Mouse (Mus musculus) cortical plate, adult 2 months (tissue): ENCODE measurements around the gene Nup35.

ENCODE experiments used
- CTCF ChIP-seq: fragments of 200-500 bp; IDR thresholded peaks from 2 replicates; pipeline ENCODE4 v1.5.1; 2011; ENCODE audit warnings: mild to moderate bottlenecking, control low read depth, low read length; ENCODE audit not compliant: insufficient read depth; ENCODE audit errors: extremely low read depth
- POLR2A ChIP-seq: fragments of 200-500 bp; IDR thresholded peaks from 2 replicates; pipeline ENCODE4 v1.6.1; 2011; ENCODE audit warnings: mild to moderate bottlenecking, low read length, control low read depth; ENCODE audit not compliant: insufficient read depth; ENCODE audit errors: extremely low read depth

DNA sequence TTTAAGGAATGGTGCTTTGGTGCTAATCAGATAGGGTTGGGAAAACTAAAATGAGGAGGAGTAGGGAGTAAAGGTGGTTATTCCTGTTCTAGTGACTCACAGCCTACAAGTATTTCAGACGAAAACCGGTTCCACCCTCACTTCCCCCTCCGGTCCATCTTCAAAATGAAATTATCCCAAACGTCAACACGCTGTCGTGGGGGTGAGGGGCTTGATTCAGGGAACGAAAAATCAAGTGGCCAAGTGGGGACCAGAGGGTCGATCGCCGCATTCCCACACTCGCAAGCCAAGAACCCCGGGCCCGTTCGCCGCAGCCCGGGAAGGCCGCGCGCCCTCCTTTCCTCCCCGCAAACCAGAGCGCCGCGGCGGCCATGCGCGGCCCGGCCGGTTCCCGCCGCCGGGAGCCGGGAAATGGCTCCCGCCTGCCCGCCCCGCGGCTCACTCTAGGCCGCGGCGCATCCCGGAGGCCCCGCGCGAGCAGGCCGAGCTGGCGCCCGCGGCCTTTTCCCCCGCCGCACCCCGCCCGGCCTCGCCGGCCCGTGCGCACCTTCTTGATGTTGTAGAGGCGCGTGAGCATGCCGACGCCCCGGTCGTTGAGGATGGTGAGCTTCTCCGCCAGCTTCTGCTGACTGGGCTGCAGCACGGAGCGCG, 36.6 kb upstream of the Nup35 start:
- no peak for TF ChIP-seq CTCF
- no peak for TF ChIP-seq POLR2A
